Mouse (Mus musculus) spleen, adult 2 months (tissue): ENCODE measurements around the gene Spaca6.

Experiments
- CTCF ChIP-seq: fragments of 200-500 bp; IDR thresholded peaks from 2 replicates; pipeline ENCODE4 v1.5.1; 2011; ENCODE audit warnings: mild to moderate bottlenecking, inconsistent platforms; ENCODE audit not compliant: insufficient read depth, insufficient read length, insufficient replicate concordance; ENCODE audit errors: extremely low read depth
- POLR2A ChIP-seq: fragments of 200-500 bp; IDR thresholded peaks from 2 replicates; pipeline ENCODE4 v1.6.1; 2011; ENCODE audit warnings: low read depth, low read length, inconsistent platforms

DNA sequence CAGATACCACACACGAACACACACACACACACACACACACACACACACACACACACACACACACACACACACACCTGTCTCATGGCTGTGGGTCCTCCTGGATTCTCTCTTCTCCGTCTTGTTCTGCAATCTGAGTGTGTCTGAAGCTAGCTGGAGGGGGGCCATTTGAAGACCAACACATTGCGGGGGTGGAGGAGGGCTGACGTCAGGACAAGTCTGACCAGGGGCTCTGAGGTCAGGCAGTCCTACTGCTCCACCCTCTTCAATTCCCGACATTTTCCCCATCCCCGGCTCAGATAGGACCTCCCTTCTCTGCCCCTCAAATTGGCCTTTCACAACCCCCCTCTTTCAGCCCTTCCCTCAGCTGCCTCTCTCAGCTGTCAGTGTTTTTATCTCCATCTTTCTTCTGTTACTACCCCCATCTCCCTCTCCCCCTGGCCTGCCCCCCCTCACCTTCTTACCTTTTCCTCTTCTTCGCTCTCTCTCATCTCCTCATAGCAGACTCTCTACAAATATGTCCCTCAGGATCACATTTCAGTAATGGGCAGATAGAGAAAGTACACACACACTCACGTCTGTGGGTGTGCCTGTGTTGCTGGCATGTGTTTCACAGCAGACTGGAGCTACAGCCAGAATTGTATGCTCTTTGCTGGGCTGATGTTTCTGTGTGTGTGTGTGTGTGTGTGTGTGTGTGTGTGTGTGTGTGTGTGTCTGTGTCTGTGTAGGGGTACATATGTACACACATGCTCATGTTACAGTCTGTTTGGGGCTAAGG, 28.3 kb downstream of the Spaca6 start, which contains the start of gene Has1:
- TF ChIP-seq CTCF (no peak), POLR2A (no peak)
